Mouse (Mus musculus): ENCODE measurements around the gene Cysrt1.

The Cysrt1 gene

GRCm38 (mm10) chr2:25236614-25237013, 5.6 kb downstream of the Cysrt1 start, which contains the start of gene Rnf224:
Rnf224 (minus strand) TSS chr2:25236787.
- in situ Hi-C loops (cut with MboI, MseI): no loop called here

DNA sequence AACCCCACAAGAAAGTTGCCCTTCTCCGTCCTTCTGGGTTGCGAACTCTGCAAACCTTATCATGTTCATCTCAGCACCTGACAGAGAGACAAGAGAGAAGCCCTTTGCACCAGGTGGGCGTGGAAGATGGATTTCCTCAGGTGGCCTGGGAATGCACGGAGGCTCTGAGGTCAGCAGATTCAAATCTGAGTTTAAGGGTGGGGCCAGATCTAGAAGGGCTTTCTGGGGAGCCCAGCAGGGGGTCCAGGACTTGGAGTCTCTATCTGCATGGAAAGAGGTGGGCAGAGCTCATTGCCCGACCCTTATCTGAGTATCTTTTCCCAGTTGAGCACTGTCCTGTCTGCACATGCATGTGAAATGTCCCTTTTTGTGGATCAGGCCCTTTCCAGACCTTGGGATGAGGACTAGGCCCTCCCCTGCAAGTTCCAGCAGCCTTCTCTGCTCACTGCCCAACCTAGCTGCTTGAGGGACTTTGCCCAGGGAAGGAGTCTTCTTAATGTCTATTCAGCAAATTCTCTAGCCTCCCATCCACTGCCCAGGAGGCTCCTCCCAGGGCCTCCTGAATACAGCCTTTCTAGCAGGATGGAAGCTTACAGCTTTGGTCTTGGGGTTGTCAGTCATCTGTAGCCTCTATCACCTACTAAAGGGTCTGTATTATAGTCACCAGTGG, 7.6 kb downstream of the Cysrt1 start:
- in situ Hi-C loops (cut with MboI, MseI): no loop called here

DNA sequence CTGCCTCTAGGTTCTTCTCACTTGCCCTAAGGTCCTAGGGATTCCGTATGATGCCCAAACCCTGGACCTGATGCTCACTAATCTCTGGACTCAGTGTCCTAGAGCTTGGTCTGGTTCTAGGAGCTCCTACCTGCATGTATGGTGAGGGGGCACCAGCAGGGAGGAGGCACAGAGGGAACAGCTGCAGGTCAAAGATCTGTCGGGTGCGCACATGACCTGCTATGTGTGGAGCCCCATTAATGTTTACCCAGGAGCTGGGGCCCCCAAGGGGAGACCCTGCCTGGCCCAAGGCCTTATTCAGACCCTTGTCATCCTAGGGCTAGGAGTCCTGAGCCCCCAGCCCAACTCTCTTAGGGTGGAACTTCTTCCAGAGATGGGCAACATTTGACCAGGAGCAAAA, 8.2 kb downstream of the Cysrt1 start, which contains the start of gene Slc34a3:
Gene Slc34a3, minus strand, starts transcription at position 315 of the 400 bp plus-strand sequence.
- in situ Hi-C loops (cut with MboI, MseI): no loop called here

DNA sequence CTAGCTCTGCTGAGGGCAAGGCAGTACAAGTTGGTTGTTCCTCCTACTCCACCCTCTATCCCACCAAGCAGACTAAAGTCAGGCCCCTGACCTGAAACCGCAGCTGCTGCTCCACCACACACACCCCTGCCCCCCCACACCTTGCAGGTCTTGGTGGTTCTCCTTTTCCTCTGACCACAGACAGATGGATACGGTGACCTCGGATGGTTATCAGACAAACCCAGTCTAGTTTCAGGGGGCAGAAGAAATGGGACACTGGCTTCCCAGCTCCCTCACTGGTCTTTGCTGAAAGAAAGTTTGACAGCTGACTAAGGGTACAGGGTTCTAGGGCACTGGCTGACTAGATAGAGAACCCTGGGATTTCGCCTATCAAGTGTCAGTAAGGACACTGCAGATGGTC, 8.8 kb downstream of the Cysrt1 start:
- in situ Hi-C loops (cut with MboI, MseI): no loop called here

DNA sequence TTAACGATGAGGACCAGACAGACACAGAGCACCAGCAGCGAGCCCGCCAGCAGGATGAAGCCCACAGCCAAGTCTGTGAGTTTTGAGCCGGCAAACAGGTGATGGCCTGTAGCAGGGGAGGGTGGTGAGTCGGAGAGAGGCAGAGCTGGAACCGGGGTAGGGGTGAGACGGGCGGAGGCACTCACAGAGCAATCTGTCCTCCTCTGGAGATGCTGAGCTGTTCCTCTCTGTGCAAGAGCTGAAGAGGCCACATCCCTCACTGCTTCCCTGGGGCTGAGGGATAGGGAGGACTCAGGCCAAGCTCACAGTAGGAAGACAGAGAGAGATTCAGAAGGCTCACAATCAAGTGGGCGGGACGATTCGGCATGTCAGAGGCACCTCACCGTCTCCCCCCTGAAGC, 11.2 kb downstream of the Cysrt1 start:
- in situ Hi-C loops (cut with MboI, MseI): no loop called here

- in situ Hi-C loops (cut with MboI, MseI): no loop called here
These were observed 11.7 kb downstream of the Cysrt1 start for GRCm38 (mm10) chr2:25230581-25230980.

- in situ Hi-C loops (cut with MboI, MseI): no loop called here
These were observed 12.7 kb downstream of the Cysrt1 start for GRCm38 (mm10) chr2:25229582-25229981.

DNA sequence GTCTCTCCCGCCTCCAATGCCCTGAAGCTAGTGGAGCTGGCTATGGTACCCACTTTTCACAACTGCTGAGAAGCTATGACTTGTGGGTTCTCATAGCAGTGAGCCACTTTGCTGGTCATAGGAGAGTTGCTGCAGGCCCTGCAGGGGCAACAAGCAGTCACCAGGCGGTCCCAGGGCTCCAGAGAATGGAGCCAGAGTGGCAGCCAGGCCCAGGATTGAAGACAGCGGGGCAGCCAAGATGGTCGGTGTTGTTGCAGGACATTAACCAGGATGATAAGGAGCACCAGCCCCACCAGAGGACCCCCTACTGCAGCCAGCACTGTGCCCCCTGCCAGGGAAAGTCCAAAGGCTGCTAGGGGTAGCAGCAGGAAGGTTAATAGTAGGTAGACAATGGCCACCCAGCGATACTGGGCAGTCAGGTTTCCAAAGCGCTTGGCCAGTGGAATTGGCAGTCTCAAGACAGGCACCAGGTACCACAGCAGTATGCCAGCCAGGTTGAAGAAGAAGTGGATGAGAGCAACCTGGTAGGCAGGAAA, 13.2 kb downstream of the Cysrt1 start:
- in situ Hi-C loops (cut with MboI, MseI): no loop called here

GRCm38 (mm10) chr2:25228431-25228889, 13.8 kb downstream of the Cysrt1 start:
- in situ Hi-C loops (cut with MboI, MseI): no loop called here

DNA sequence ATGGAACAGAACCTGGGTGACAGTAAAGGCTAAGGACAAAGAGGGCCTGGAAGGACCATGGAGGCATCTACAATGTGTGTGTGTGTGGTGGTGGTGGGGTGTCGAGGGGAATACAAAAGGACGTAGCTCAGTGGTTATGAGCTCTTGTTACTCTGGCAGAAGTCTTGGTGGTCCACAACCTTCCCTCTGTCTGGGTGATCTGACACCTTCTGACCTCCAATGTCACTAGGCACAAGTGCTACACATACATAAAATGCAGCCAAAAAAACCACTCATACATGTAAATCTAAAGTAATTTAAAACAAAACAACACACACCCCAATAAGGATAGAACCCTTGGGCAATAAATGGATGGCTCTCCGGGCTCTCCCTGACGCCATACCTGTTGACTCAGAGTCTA, 14.8 kb downstream of the Cysrt1 start:
- in situ Hi-C loops (cut with MboI, MseI): no loop called here

DNA sequence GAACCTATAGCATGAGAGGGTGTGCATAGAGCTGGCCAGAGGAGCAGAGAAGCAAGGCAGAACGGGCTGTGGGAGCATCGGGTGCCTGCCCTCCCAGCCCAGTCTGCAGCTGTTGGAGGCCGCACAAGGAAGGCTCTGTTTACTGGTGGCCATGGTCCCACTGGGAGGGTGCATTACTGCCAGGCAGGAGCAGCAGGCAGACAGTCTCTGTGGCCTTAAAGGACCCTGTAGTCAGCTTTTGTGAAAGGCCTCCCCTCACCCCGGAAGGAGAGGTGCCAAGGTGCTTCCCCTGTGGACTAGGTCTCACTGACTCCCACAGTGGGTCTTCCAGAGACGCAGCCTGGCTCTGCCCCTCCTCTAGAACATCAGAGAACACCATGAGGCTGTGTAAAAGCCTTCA, 15.4 kb downstream of the Cysrt1 start:
- in situ Hi-C loops (cut with MboI, MseI): no loop called here

DNA sequence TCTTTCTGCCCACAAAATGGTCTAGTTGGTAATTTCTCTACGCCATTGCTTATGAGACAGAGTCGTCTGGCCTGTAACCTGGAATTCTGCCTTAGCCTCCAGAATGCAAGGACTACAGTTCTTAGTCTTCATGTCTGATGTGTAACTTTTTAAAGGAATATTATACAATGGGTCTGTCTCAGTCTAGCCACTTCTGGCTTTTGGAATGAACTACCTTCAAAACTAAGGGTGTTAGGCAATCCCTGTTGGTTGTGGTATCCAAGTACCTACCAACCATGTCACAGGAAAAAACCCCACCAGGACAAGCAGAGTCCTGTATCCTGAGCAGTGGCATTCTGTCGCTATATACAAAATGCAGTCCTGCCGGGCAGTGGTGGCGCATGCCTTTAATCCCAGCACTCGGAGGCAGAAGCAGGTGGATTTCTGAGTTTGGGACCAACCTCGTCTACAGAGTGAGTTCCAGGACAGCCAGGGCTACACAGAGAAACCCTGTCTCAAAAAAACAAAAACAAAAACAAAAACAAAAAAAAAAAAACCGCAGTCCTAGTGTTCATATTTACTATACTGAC, 16.4 kb downstream of the Cysrt1 start:
- in situ Hi-C loops (cut with MboI, MseI): no loop called here

- in situ Hi-C loops (cut with MboI, MseI): no loop called here
These were observed 17.2 kb downstream of the Cysrt1 start for GRCm38 (mm10) chr2:25224766-25225752.

GRCm38 (mm10) chr2:25224492-25224765, 17.8 kb downstream of the Cysrt1 start, which contains the start of gene Tubb4b:
Tubb4b (minus strand) TSS chr2:25224702.
- in situ Hi-C loops (cut with MboI, MseI): no loop called here

DNA sequence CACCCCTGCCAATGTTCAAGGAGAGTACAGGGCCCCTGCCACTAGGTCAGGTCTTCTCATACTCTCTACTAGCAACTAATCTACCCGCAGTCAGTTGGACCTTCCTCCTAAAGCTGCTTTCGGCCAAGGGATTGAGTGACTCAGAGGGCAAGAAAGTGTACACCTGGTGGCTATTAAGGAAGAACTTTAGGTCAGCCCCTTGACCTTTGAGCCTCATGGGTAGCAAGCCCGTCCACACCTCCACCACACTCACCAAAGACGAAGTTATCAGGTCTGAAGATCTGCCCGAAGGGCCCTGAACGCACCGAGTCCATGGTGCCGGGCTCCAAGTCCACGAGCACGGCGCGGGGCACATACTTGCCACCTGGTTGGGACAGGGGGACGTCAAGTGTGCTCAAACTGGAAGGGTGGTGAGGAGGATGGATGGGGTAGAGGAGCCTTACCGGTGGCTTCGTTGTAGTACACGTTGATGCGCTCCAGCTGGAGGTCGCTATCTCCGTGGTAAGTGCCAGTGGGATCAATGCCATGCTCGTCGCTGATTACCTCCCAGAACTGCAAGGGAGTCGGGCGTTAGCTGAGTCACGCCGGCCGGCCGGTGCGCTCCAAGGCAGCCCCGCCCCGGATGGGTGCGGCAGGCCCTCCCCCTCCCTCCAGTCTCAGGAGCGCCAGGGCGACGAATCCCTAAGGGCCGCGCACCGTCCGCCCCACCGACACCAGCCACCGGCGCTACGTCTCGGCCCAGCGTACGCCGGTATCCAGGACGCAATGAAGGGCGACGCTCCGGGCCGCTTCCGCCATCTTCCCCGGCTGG, 18.4 kb downstream of the Cysrt1 start:
- in situ Hi-C loops (cut with MboI, MseI): no loop called here

GRCm38 (mm10) chr2:25221331-25221772, 20.9 kb downstream of the Cysrt1 start:
- in situ Hi-C loops (cut with MboI, MseI): no loop called here

DNA sequence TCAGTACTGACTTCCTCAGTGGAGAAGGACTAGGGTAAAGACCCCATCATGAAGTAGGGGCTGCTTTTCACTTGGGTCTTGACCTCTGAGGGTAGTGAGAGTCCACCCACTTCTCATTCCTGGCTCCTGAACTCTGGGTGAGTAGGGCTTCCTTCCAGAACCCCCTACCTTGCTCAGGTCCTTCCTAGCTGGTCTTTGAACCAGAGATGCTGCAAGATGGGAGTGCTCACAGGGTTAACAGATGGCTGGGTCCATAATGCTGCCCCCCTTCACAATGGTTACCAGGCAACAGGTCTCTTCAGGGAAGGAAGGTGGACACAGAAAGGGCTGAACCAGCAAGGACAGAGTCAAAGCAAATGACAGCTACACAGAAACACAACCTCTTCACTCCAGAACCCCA, 23.8 kb downstream of the Cysrt1 start, which contains the start of gene Fam166a:
Gene Fam166a, plus strand, starts transcription at position 301 of the 400 bp plus-strand sequence.
- in situ Hi-C loops (cut with MboI, MseI): no loop called here

GRCm38 (mm10) chr2:25217666-25218065, 24.6 kb downstream of the Cysrt1 start:
- in situ Hi-C loops (cut with MboI, MseI): no loop called here

- in situ Hi-C loops (cut with MboI, MseI): no loop called here
These were observed 27.8 kb downstream of the Cysrt1 start, which contains the start of gene Stpg3 for GRCm38 (mm10) chr2:25214444-25214843. Stpg3 (minus strand) TSS chr2:25214637.

DNA sequence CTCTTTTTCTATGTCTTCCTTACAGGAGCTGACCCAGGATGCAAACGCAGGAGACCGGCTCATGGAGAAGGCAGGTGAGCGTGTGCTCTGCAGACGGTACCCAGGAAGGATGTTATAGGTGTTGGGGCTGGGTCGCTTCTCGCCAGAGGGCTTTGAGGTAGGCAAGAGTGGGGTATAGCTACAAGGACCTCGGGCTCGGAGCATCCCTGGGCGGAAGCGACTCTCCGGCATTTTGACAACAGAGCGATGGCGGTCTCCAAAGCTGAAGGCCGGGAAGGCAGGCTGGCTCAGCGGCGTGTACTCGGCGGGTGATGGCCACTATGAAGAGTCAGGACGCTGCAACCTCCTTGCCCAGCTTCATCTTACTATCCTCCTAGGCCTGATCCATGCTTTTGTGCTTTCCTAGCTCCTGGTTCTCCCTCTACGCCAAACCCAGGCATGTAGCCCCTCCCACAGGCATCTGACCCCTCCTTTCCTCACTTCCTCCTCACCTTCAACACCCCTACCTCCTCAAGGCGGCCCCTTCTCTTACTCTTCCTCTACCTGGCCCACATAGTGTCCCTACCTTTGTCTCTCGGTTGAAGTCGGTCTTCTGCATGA, 28.9 kb downstream of the Cysrt1 start:
- in situ Hi-C loops (cut with MboI, MseI): no loop called here

All from T-helper 1 cell (primary cell).